Mouse (Mus musculus): ENCODE measurements around the gene Ptrh2.

Gene Ptrh2

DNA sequence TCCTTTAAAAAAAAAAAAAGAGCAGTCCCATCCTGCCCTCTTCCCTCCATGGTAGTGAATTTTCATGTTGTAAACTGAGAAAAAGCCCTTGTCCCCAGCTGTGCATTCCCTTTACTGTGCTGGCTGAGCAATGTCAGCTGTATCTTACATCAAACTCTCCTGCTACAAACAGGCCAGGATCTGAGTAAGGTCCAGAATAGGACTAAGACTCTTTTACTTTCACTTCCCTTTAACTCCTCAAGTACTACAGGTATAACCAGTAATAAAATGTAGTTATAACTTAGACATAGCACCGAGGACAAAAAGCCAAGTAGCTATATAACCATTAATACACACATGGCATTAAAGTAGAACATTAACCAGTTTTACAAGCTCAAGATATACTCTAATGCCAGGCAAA is 55.2 kb downstream of the Ptrh2 start:
- TF ChIP-seq GATA4 (IDR thresholded peaks at IDR 0.05; ENCODE audit: insufficient replicate concordance, low read length): no peak

- TF ChIP-seq GATA4 (IDR thresholded peaks at IDR 0.05; ENCODE audit: insufficient replicate concordance, low read length): no peak
Measured at GRCm38 (mm10) chr11:86739470-86739869, 55.7 kb downstream of the Ptrh2 start.

GRCm38 (mm10) chr11:86741505-86741904 is 57.7 kb downstream of the Ptrh2 start:
- no peak for TF ChIP-seq GATA4 (IDR thresholded peaks at IDR 0.05; ENCODE audit: insufficient replicate concordance, low read length)

Data from liver, adult (tissue).